Mouse (Mus musculus) forebrain, embryonic 14.5 days (tissue): ENCODE data around the gene Zfp335. TPM values are rescaled to one million over a fixed set of nuclear protein-coding genes. Genes with fewer than 3 reads are reported as not detected.
A peak's percentile ranks its signal among the peaks of the same experiment; 100 is the strongest.

Experiments
- ATAC-seq: fragments of 200-750 bp; cut with Nextera tagmentation; 2 replicates; pipeline ENCODE4 v1.8.0; 2017; ENCODE audit warnings: mild to moderate bottlenecking, moderate library complexity
- DNase-seq: peaks from one replicate; pipeline ENCODE4 v3.0.0-alpha.2; 2015; ENCODE audit warnings: low spot score
- H3K27ac ChIP-seq: fragments of 300-500 bp; sonication (generic); 2 replicates; pipeline ENCODE4 v1.5.1; 2014; ENCODE audit warnings: low read depth, mild to moderate bottlenecking, control low read depth, low read length, moderate library complexity
- H3K27me3 ChIP-seq: fragments of 300-500 bp; sonication (generic); replicated peaks from 2 replicates; pipeline ENCODE4 v1.6.1; 2014; ENCODE audit warnings: low read length, control low read depth, mixed read lengths; ENCODE audit not compliant: control insufficient read depth, insufficient read depth
- H3K36me3 ChIP-seq: fragments of 300-500 bp; sonication (generic); 2 replicates; pipeline ENCODE4 v1.6.1; 2014; ENCODE audit warnings: low read length, control low read depth; ENCODE audit not compliant: control insufficient read depth, insufficient read depth
- H3K4me1 ChIP-seq: fragments of 300-500 bp; sonication (generic); 2 replicates; pipeline ENCODE4 v1.6.1; 2014; ENCODE audit warnings: antibody characterized with exemption, low read length, control low read depth; ENCODE audit not compliant: control insufficient read depth, insufficient read depth
- H3K4me2 ChIP-seq: fragments of 300-500 bp; sonication (generic); 2 replicates; pipeline ENCODE4 v1.6.1; 2014; ENCODE audit warnings: mild to moderate bottlenecking, control low read depth, low read length
- H3K4me3 ChIP-seq: fragments of 300-500 bp; sonication (generic); 2 replicates; pipeline ENCODE4 v1.5.1; 2014; ENCODE audit warnings: low read depth, low read length, control low read depth
- H3K9ac ChIP-seq: fragments of 300-500 bp; sonication (generic); 2 replicates; pipeline ENCODE4 v1.6.1; 2014; ENCODE audit warnings: mild to moderate bottlenecking, low read length, control low read depth, moderate library complexity
- H3K9me3 ChIP-seq: fragments of 300-500 bp; sonication (generic); replicated peaks from 2 replicates; pipeline ENCODE4 v1.6.1; 2016; ENCODE audit warnings: low read length, control low read depth, mixed read lengths; ENCODE audit not compliant: control insufficient read depth
- WGBS: fragments of 180-500 bp; shearing (Covaris S2); extraction: QIAGEN DNeasy Blood & Tissue Kit; methylation state at CpG from one replicate; pipeline ENCODE4 v1.1.7; 2014; 5-methylcytosine and 5-hydroxymethylcytosine counted together
- polyA plus RNA-seq: library from polyadenylated mRNA; unstranded; fragments of >200 nt; fragmentation: Nextera tagmentation; extraction: Ambion mirVana; gene quantifications from 2 replicates; pipeline ENCODE4 v1.2.1, GENCODE M21; 2014

Gene Zfp335
- polyA plus RNA-seq, 1 experiment from 2014 or later: 8.9 TPM

DNA sequence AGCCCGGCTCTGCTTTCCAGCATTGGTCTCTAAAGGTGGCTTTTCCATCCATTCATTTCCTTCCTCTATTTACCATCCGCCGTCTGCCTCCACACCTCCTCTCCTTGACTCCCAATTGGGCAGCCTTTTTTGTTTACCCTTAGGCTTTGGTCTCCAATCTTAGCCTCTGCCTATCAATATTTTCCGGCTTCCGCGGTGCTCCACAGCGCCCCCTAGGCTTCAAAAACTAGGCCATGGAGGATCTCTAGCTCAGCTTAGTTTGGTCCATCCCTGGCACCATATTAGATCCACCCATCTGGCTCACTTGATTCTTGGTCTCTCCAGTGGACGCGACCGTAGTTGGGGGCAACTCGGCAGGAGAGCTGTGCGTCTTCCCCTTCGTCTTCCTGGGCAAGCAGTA lies 38.9 kb upstream of the Zfp335 start:
- H3K9ac ChIP-seq: no peak overlapping the region
- H3K27me3 ChIP-seq: peaks cover 51% of the 10 kb centered on the region
- H3K9me3 ChIP-seq: no peaks in the 10 kb centered on the region
- ATAC-seq (no peak), DNase-seq (no peak)
- WGBS: 27% methylated on average over 13 of the region's 13 CpGs
- H3K4me1 ChIP-seq: no peaks in the 10 kb centered on the region
- H3K4me2 ChIP-seq: no peak overlapping the region
- H3K36me3 ChIP-seq: no peaks in the 10 kb centered on the region
- H3K4me3 ChIP-seq: no peak overlapping the region
- H3K27ac ChIP-seq: no peak overlapping the region

DNA sequence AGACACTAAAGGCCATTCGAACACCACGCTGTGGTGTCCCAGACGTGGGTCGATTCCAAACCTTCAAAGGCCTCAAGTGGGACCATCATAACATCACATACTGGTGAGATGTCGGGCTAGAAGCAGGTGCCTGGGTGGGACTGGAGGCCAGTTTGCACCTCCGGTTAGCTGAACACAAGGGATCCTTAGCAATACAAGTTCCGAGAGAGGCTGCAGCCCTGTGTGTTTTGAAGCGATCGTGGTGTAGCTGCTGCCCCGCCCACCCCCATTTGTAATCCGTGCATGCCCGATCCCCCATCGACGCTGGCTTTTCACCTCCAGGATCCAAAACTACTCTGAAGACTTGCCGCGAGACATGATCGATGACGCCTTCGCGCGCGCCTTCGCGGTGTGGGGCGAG lies 37.4 kb upstream of the Zfp335 start:
- ATAC-seq (no peak), DNase-seq (no peak)
- Histone ChIP-seq H3K9ac (peak overlapping the region; percentile 32; the same call in 1 of the 2 replicates), H3K4me1 (no peaks in the 10 kb centered on the region), H3K9me3 (no peaks in the 10 kb centered on the region), H3K4me2 (0 out of 2 replicates have a peak overlapping the region, but pooled peaks have one; percentile 20), H3K27me3 (peaks cover 50% of the 10 kb centered on the region), H3K4me3 (peak overlapping the region; percentile 11; the same call in 1 of the 2 replicates), H3K36me3 (no peaks in the 10 kb centered on the region), H3K27ac (no peak overlapping the region)
- WGBS: 5% methylated on average over 25 of the region's 25 CpGs

DNA sequence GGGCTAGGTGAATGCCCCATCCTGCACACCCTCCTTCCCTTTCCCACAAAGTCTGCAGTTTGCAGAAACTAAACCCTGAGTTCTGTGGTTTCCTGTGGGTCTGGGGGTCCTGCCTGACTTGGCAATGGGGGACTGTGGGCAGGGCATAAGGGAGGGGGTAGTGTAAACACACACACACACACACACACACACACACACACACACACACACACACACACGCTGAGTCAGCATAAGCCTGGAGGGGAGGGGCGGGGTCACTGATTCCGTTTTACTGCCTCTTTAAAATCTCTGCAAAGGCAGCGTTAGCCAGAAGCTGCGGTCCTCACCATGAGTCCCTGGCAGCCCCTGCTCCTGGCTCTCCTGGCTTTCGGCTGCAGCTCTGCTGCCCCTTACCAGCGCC lies 36.4 kb upstream of the Zfp335 start:
- ATAC-seq (no peak), DNase-seq (no peak)
- WGBS: 3% methylated on average over 5 of the region's 7 CpGs
- Histone ChIP-seq H3K9me3 (no peaks in the 10 kb centered on the region), H3K27ac (no peak overlapping the region), H3K36me3 (no peaks in the 10 kb centered on the region), H3K27me3 (peaks cover 50% of the 10 kb centered on the region), H3K4me3 (no peak overlapping the region), H3K4me2 (no peak overlapping the region), H3K4me1 (no peaks in the 10 kb centered on the region), H3K9ac (no peak overlapping the region)

DNA sequence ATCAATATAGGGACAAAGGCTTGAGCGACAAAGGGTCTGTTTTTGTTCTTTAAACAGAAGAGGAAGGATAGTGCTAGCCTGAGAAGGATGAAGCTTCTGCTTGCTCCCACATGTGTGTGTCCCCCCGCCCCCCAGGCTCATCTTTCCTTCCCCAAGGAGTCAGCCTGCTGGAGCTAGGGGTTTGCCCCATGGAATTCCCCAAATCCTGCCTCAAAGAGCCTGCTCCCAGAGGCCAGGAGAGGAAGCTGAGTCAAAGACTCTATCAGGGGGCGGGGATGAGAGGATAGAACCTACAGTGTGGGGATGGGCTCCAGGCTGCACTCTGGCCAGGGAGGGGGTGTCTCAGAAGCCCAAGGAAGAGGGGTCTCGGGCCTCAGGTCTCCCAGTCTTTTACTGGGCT lies 35.9 kb upstream of the Zfp335 start:
- Histone ChIP-seq H3K27me3 (peaks cover 49% of the 10 kb centered on the region), H3K4me1 (no peaks in the 10 kb centered on the region), H3K9ac (no peak overlapping the region), H3K9me3 (no peaks in the 10 kb centered on the region), H3K27ac (no peak overlapping the region), H3K36me3 (no peaks in the 10 kb centered on the region), H3K4me3 (no peak overlapping the region), H3K4me2 (no peak overlapping the region)
- ATAC-seq (no peak), DNase-seq (no peak)
- WGBS: 29% methylated on average over 4 of the region's 4 CpGs

DNA sequence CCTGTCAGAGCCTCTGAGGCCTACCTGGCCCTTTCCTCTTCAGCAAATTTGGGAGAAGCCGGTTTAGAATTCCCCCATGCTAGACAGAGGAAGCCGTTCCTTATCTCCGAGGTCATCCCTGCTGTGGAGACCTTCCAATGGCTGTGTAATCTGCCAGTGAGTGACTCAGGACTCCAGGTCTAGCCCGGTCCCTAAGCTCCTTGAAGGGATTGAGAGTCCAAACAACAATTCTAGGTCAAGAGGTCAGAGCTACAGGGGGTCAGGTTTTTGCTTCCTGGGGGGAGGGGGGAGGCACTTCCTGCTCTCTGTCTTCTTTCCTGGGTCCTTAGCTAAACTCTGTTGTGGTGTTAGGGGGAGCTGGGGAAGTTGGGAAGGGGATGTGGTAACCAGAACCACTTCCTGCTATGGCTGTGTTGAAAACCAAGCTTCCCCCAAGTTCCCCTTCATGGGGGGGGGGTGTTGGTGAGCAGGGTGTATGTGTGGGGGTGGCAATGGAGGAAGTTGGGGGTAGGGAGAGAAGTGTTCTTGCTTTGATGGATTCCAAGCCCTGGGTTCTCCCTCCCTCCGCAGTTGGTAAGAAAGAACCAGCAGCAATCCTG lies 31.2 kb upstream of the Zfp335 start:
- H3K27me3 ChIP-seq: peaks cover 16% of the 10 kb centered on the region; the same call in 1 of the 2 replicates
- DNase-seq (no peak), ATAC-seq (no peak)
- no peak overlapping the region for H3K9ac ChIP-seq
- H3K27ac ChIP-seq: no peak overlapping the region
- H3K9me3 ChIP-seq: no peaks in the 10 kb centered on the region
- H3K4me1 ChIP-seq: peaks cover 12% of the 10 kb centered on the region; the same call in 1 of the 2 replicates
- no peak overlapping the region for H3K4me3 ChIP-seq
- H3K4me2 ChIP-seq: no peak overlapping the region
- no peaks in the 10 kb centered on the region for H3K36me3 ChIP-seq
- WGBS: 17% methylated on average over 5 of the region's 5 CpGs

DNA sequence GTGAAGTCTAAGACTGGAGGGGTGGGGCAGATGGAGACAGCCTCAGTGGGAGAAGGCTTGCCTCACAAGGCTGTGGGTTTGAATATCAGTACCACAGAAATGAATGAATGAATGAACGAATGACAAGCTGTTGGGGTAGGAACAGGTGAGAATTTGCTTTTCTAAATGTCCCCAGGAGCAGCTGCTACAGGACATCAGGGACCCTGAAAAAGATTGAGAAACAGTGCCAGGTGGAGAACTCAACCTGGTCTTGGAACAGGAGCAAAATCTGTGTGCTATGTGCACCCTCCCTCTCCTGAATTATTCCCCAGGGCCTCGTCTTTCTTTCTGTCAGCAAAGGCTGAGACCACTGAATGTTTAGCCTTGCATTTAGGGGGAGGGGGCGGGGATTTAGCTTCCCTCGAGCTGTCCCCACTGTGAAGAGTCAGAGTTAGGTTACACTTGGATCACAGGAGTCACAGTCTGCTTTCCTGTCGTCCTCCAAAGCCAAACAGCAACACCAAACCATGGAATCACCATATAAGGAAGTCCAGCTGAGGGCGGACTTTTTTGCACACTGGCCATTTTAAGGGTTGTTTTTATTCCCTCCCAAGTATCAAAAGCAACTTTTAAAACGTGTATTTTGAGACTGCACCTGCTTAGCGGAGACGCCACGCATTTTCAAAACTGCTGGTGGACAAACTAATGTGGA lies 28.7 kb upstream of the Zfp335 start, which contains the start of gene Mmp9:
Mmp9 (plus strand) TSS at position 641 of the 691 bp plus-strand sequence.
- no peak for DNase-seq
- no peak within 1 kb of the TSS; the same call in 1 of the 2 replicates for H3K27ac ChIP-seq
- WGBS: 30% methylated on average over 10 of the region's 10 CpGs
- peaks cover 12% of the 10 kb centered on the region; the same call in 1 of the 2 replicates for H3K4me1 ChIP-seq
- peak within 1 kb of the TSS; percentile 44 for H3K9ac ChIP-seq
- no peaks in the 10 kb centered on the region for H3K36me3 ChIP-seq
- peaks cover 4% of the 10 kb centered on the region; the same call in 1 of the 2 replicates for H3K27me3 ChIP-seq
- no peak within 1 kb of the TSS for H3K4me2 ChIP-seq
- no peak within 1 kb of the TSS for H3K4me3 ChIP-seq
- H3K9me3 ChIP-seq: no peaks in the 10 kb centered on the region
- ATAC-seq: no peak

DNA sequence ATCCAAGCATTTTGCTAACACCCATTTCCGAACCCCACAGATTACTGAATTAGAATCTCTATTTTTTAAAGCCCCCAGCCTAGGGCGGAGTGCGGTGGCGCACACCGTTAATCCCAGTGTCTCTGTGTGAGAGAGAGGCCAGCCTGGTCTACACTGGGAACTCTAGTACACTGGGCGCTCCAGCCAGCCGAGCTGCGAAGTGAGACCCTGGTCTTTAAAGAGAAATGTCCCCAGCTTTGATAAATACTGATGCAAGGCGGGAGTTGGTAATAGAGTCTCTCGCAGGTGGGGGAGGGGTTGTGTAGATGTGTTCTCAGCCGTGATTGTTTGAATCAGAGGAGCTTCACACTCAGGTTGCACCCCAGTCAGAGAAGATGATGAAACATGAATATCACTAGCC lies 27.5 kb upstream of the Zfp335 start:
- H3K9ac ChIP-seq: peak overlapping the region; percentile 44
- H3K9me3 ChIP-seq: no peaks in the 10 kb centered on the region
- peaks cover 12% of the 10 kb centered on the region; the same call in 1 of the 2 replicates for H3K4me1 ChIP-seq
- H3K36me3 ChIP-seq: no peaks in the 10 kb centered on the region
- ATAC-seq (peak; percentile 53), DNase-seq (peak; percentile 45)
- peak overlapping the region; percentile 55 for H3K4me2 ChIP-seq
- H3K27ac ChIP-seq: peak overlapping the region; percentile 10; the same call in 1 of the 2 replicates
- peaks cover 4% of the 10 kb centered on the region; the same call in 1 of the 2 replicates for H3K27me3 ChIP-seq
- peak overlapping the region; percentile 17 for H3K4me3 ChIP-seq
- WGBS: 2% methylated on average over 11 of the region's 11 CpGs

DNA sequence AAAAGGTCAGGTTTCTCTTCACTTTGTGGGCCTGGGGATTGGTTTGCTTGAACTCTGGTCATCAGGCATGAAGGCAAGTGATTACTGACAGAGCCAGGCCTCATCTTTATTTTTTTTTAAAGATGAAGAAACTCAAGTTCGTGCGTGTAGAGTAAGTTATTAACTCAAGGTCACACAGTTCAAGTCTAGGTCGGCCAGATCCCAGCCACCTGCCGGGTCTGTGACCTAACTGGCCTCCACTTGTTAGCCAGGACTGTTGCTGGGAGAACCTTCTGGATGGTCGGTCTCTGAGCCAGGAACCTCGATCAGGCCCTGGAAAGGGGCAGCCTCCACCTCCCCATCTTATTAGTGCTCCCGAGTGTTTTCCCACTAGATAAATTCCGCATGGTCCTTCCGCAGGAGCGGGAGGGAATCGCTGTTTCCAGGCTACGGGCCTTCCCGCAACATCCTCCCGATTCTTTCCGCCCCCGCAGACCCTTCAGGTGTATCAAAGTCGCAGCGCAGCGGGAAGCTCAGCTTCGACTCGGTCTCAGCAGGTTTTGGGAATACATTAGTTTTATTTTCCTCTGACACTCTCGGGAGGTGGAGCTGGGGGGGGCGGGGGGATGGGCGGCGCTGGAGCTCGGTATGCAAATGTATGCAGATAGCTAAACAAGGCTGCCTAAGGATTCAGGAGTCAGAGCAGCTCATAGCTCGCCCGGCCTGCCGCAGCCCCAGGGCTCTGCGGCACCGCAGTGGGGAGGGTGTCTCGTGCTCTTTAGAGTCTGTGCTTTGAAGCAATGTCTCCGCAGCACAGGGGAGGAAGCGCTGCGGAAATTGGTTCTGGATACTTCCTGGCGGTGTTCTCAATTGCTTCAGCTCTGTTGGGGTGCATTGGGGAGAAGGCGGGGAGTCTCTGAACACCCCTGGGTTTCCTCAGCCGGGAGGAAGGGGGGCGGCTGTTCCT lies 26.9 kb upstream of the Zfp335 start:
- peak overlapping the region; percentile 44 for H3K9ac ChIP-seq
- H3K9me3 ChIP-seq: no peaks in the 10 kb centered on the region
- DNase-seq (peak; percentile 83), ATAC-seq (peak; percentile 94)
- H3K4me2 ChIP-seq: peak overlapping the region; percentile 55
- WGBS: 4% methylated on average over 39 of the region's 39 CpGs
- peaks cover 12% of the 10 kb centered on the region; the same call in 1 of the 2 replicates for H3K4me1 ChIP-seq
- H3K27ac ChIP-seq: 0 out of 2 replicates have a peak overlapping the region, but pooled peaks have one; percentile 10
- no peaks in the 10 kb centered on the region for H3K36me3 ChIP-seq
- H3K27me3 ChIP-seq: peaks cover 4% of the 10 kb centered on the region; the same call in 1 of the 2 replicates
- H3K4me3 ChIP-seq: peak overlapping the region; percentile 17
